Mouse (Mus musculus) limb, embryonic 13.5 days (tissue): ENCODE results near the gene Reg3d. TPM values are rescaled to one million over a fixed set of nuclear protein-coding genes. Genes with fewer than 3 reads are reported as not detected.

Source experiments
- polyA plus RNA-seq: library from polyadenylated mRNA; unstranded; fragments of >200 nt; fragmentation: Nextera tagmentation; extraction: Ambion mirVana; gene quantifications from 2 replicates; pipeline ENCODE4 v1.2.1, GENCODE M21; 2015

The Reg3d gene
- polyA plus RNA-seq, 1 experiment from 2014 or later: not detected

Other genes starting within 250 kb of the Reg3d start
- gene Reg3b, start 8.2 kb downstream of the Reg3d start, polyA plus RNA-seq: not detected in 2 replicates
- not detected in 2 replicates for gene Reg3a, start 1.8 kb upstream of the Reg3d start, polyA plus RNA-seq
- gene Reg2, start 16.8 kb upstream of the Reg3d start, polyA plus RNA-seq: not detected in 2 replicates
- not detected in 2 replicates for gene Reg1, start 43.8 kb upstream of the Reg3d start, polyA plus RNA-seq
- not detected in 2 replicates for gene Reg3g, start 90.0 kb upstream of the Reg3d start, polyA plus RNA-seq